ENCODE assay signal across 8 mouse cellular contexts in the genomic region with DNA sequence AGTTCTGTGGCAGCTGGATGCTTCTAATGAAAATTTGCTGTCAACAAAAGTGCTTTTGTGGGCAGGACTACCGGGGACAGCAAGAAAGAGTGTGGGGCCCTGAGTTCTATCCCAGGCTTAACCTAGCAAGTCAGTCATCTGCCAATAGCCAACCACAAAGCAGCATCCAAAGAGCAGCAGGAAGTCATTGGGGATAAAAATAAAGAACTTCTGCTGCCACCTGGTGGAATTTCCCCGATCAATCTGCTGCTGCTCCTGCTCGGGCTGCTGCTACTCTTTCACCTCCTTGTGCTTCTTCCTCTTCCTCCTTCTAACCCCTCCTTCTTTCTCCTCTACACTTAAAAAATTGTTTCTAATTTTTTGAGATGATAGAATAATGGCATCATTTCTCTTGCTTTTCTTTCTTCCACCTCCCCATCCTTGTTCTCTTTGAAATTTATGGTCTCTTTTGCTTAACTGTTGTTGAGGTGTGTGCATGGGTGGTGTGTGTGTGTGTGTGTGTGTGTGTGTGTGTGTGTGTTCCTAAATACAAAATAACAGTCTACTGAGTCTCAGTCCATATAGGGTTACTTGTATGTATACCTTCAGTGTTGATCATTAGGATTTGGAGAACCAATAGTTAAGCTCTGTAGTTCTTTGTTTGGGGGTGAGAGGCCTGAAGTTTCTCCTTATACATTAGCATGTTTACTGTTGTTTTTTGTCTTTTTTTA. TPM values are rescaled to one million over a fixed set of nuclear protein-coding genes. Genes with fewer than 3 reads are reported as not detected.
DNase-seq lines count a peak whose midpoint lies in the region; ATAC-seq lines count a peak whose summit lies in the region.

No protein-coding gene starts in this region.

- peak; percentile 99 for ATAC-seq in inflammation-experienced regulatory T-cells, adult 6 months

- DNase-seq in WW6 (ENCODE audit: low read depth, low spot score) = peak; percentile 22
- peak; percentile 79 to 81 for DNase-seq in cerebellum, postnatal 14 days
- DNase-seq in gastrocnemius, adult 18-20 months (ENCODE audit: low spot score) = peak; percentile 74
- DNase-seq in left cerebral cortex, adult 8-10 months (ENCODE audit: low spot score in 2 of 2) = peak; percentile 32 to 40
- DNase-seq in mesoderm, embryonic 11.5 days (ENCODE audit: low read depth, low spot score) = peak; percentile 71
- DNase-seq in right cerebral cortex, postnatal 14 days = peak; percentile 66
- DNase-seq in urinary bladder, postnatal 36 days (ENCODE audit: low spot score in 2 of 2) = peak; percentile 67 to 72

RNA-seq across cellular contexts. Expression of a gene that starts 45.9 kb away (rescaled TPM):
- 100 to 1,000 TPM; 107 to 108 TPM for total RNA-seq in gastrocnemius, adult 18-20 months (2021)
- polyA plus RNA-seq in inflammation-experienced regulatory T-cells, adult 6 months (2017; shearing (Covaris generic)) = 100 to 1,000 TPM; 169 to 206 (median 200) TPM
- total RNA-seq in left cerebral cortex, adult 8-10 months (2022) = 10 to 100 TPM; 11.7 to 15.4 (median 12.2) TPM

Comparison
In these comparisons a context has a peak if more than half of its experiments do, and no peak if none do; other contexts are left out.
1. Peak in every context shown above with its lines: DNase-seq and ATAC-seq.
2. DNase-seq: peak in every context shown above with its lines; median percentile 80 in cerebellum, postnatal 14 days; 74 in gastrocnemius, adult 18-20 months; 71 in mesoderm, embryonic 11.5 days; 70 in urinary bladder, postnatal 36 days; 66 in right cerebral cortex, postnatal 14 days; 36 in left cerebral cortex, adult 8-10 months; 22 in WW6.
3. RNA of a gene that starts 45.9 kb away (total RNA-seq): 107 to 108 TPM in gastrocnemius, adult 18-20 months; 11.7 to 15.4 TPM in left cerebral cortex, adult 8-10 months; every median in the first group is over 4 times any median in the second.